Mouse (Mus musculus): Measurements from ENCODE around the gene Gtf2ird1.

- TF ChIP-seq CTCF (conservative IDR thresholded peaks at IDR 0.05; ENCODE audit: low read length) (no peak), NANOG (IDR thresholded peaks at IDR 0.05; ENCODE audit: borderline replicate concordance, low read length) (no peak), POU5F1 (IDR thresholded peaks at IDR 0.05; ENCODE audit: borderline replicate concordance, low read length) (no peak)
Measured at GRCm38 (mm10) chr5:134444473-134444872, 12.0 kb downstream of the Gtf2ird1 start.
